Mouse (Mus musculus) myocyte (in vitro differentiated cells): Measurements from ENCODE around the gene Clhc1.

Experiments used
- E2F4 ChIP-seq: IDR thresholded peaks from one replicate; pipeline ENCODE4 v1.6.1; 2011; ENCODE audit warnings: mild to moderate bottlenecking, control low read depth, moderate library complexity; ENCODE audit not compliant: insufficient read depth
- MYOD1 ChIP-seq, 3 experiments: IDR thresholded peaks; one replicate each; pipeline ENCODE4 v1.6.1; 2011; ENCODE audit warnings: control low read depth in 2 of 3, low read depth in 2 of 3, mild to moderate bottlenecking in 2 of 3, moderate library complexity in 1 of 3; ENCODE audit not compliant: insufficient read length in 2 of 3, control insufficient read depth in 1 of 3
- POLR2A ChIP-seq: IDR thresholded peaks from one replicate; pipeline ENCODE4 v1.6.1; 2011; ENCODE audit warnings: low read depth, mild to moderate bottlenecking, control low read depth, moderate library complexity; ENCODE audit not compliant: insufficient read length
- TCF12 ChIP-seq: IDR thresholded peaks from one replicate; pipeline ENCODE4 v1.6.1; 2011; ENCODE audit warnings: mild to moderate bottlenecking, control low read depth; ENCODE audit not compliant: poor library complexity, insufficient read depth, severe bottlenecking
- TCF3 ChIP-seq: IDR thresholded peaks from one replicate; pipeline ENCODE4 v1.6.1; 2011; ENCODE audit warnings: low read depth, control low read depth; ENCODE audit not compliant: insufficient read length

GRCm38 (mm10) chr11:29597159-29597558 lies 49.4 kb downstream of the Clhc1 start:
- TF ChIP-seq TCF12 (no peak), MYOD1 (IDR thresholded peaks at IDR 0.05; ENCODE audit: control insufficient read depth in 1 of 3, insufficient read length in 2 of 3, low read depth in 2 of 3) (no peak), E2F4 (no peak), POLR2A (no peak), TCF3 (no peak)
